Mouse (Mus musculus) yolk sac, embryonic 10.5 days (tissue): ENCODE measurements around the gene Cad.

Experiments
- DNase-seq: peaks from one replicate; pipeline ENCODE4 v3.0.0-alpha.2; 2017; ENCODE audit warnings: low spot score

The Cad gene

GRCm38 (mm10) chr5:31110781-31111180 is 56.2 kb downstream of the Cad start:
- no peak for DNase-seq

- DNase-seq, result no peak
Observed at GRCm38 (mm10) chr5:31116354-31116753, 61.8 kb downstream of the Cad start, which contains the start of gene Trim54. Gene Trim54 (plus strand): TSS chr5:31116712.

GRCm38 (mm10) chr5:31116912-31117311 is 62.3 kb downstream of the Cad start:
- DNase-seq, result no peak

- DNase-seq, result no peak
Observed at GRCm38 (mm10) chr5:31121111-31121510, 66.5 kb downstream of the Cad start.

GRCm38 (mm10) chr5:31123481-31123880 is 68.9 kb downstream of the Cad start:
- no peak for DNase-seq

- DNase-seq, result no peak
Observed at GRCm38 (mm10) chr5:31126050-31126449, 71.5 kb downstream of the Cad start.
